Mouse (Mus musculus) liver, postnatal 0 days (tissue): ENCODE results near the gene Aox3. TPM values are rescaled to one million over a fixed set of nuclear protein-coding genes. Genes with fewer than 3 reads are reported as not detected.
A peak's percentile ranks its signal among the peaks of the same experiment; 100 is the strongest.

Experiments
- ATAC-seq: fragments of 200-750 bp; cut with Nextera tagmentation; 2 replicates; pipeline ENCODE4 v1.8.0; 2017; ENCODE audit warnings: mild to moderate bottlenecking, moderate library complexity
- DNase-seq: peaks from one replicate; pipeline ENCODE4 v3.0.0-alpha.2; 2016
- H3K27ac ChIP-seq: fragments of 300-500 bp; sonication (generic); 2 replicates; pipeline ENCODE4 v1.5.1; 2014; ENCODE audit warnings: antibody characterized with exemption, moderate library complexity, mild to moderate bottlenecking, low read depth
- H3K27me3 ChIP-seq: fragments of 300-500 bp; sonication (generic); 2 replicates; pipeline ENCODE4 v1.6.1; 2014; ENCODE audit warnings: low read length, control low read depth, mixed read lengths; ENCODE audit not compliant: insufficient read depth
- H3K36me3 ChIP-seq: fragments of 300-500 bp; sonication (generic); replicated peaks from 2 replicates; pipeline ENCODE4 v1.6.1; 2014; ENCODE audit warnings: mild to moderate bottlenecking, control low read depth, low read length, moderate library complexity, mixed read lengths; ENCODE audit not compliant: insufficient read depth
- H3K4me1 ChIP-seq: fragments of 300-500 bp; sonication (generic); 2 replicates; pipeline ENCODE4 v1.6.1; 2014; ENCODE audit warnings: antibody characterized with exemption, mild to moderate bottlenecking, control low read depth; ENCODE audit not compliant: insufficient read depth
- H3K4me2 ChIP-seq: fragments of 300-500 bp; sonication (generic); 2 replicates; pipeline ENCODE4 v1.6.1; 2014; ENCODE audit warnings: low read depth, mild to moderate bottlenecking, low read length, moderate library complexity, mixed read lengths
- H3K4me3 ChIP-seq: fragments of 300-500 bp; sonication (generic); 2 replicates; pipeline ENCODE4 v1.5.1; 2014; ENCODE audit warnings: low read depth, low read length
- H3K9ac ChIP-seq: fragments of 300-500 bp; sonication (generic); replicated peaks from 2 replicates; pipeline ENCODE4 v1.6.1; 2014; ENCODE audit warnings: mild to moderate bottlenecking, moderate library complexity
- H3K9me3 ChIP-seq: fragments of 300-500 bp; sonication (generic); 2 replicates; pipeline ENCODE4 v1.6.1; 2016; ENCODE audit warnings: mild to moderate bottlenecking, control low read depth, low read length, mixed read lengths
- CTCF ChIP-seq: sonication (generic); IDR thresholded peaks from 2 replicates; pipeline ENCODE4 v1.5.1; 2016; ENCODE audit warnings: antibody characterized with exemption, low read depth
- EP300 ChIP-seq: IDR thresholded peaks from 2 replicates; pipeline ENCODE4 v1.6.1; 2016; ENCODE audit warnings: antibody characterized with exemption, low read depth, mild to moderate bottlenecking
- WGBS: fragments of 180-500 bp; shearing (Covaris S2); extraction: QIAGEN DNeasy Blood & Tissue Kit; methylation state at CpG from one replicate; pipeline ENCODE4 v1.1.7; 2014; ENCODE audit not compliant: insufficient replicate concordance; 5-methylcytosine and 5-hydroxymethylcytosine counted together
- polyA plus RNA-seq: library from polyadenylated mRNA; unstranded; fragments of >200 nt; fragmentation: Nextera tagmentation; extraction: Ambion mirVana; gene quantifications from 2 replicates; pipeline ENCODE4 v1.2.1, GENCODE M21; 2015

Aox3 gene
- polyA plus RNA-seq, 1 experiment from 2014 or later: 16.9 TPM

GRCm38 (mm10) chr1:58235405-58235804 lies 122.5 kb downstream of the Aox3 start:
- no peak for DNase-seq
- Histone ChIP-seq H3K9me3 (no peaks in the 10 kb centered on the region), H3K4me3 (no peak overlapping the region), H3K4me1 (peaks cover 3% of the 10 kb centered on the region; the same call in 1 of the 2 replicates), H3K4me2 (no peak overlapping the region), H3K27ac (no peak overlapping the region), H3K9ac (no peak overlapping the region), H3K27me3 (no peaks in the 10 kb centered on the region), H3K36me3 (no peaks in the 10 kb centered on the region)
- no peak for ATAC-seq
- WGBS: 50% methylated on average over 5 of the region's 5 CpGs
- TF ChIP-seq EP300 (no peak), CTCF (peak; percentile 17; the same call in 1 of the 2 replicates)

- H3K27me3 ChIP-seq: no peaks in the 10 kb centered on the region
- 0 out of 2 replicates have a peak overlapping the region, but pooled peaks have one; percentile 16 for H3K27ac ChIP-seq
- no peak overlapping the region for H3K4me3 ChIP-seq
- H3K9ac ChIP-seq: no peak overlapping the region
- DNase-seq (peak; percentile 27), ATAC-seq (0 out of 2 replicates have a peak, but pooled peaks have one; percentile 25)
- H3K4me2 ChIP-seq: no peak overlapping the region
- peaks cover 3% of the 10 kb centered on the region; the same call in 1 of the 2 replicates for H3K4me1 ChIP-seq
- H3K9me3 ChIP-seq: no peaks in the 10 kb centered on the region
- no peaks in the 10 kb centered on the region for H3K36me3 ChIP-seq
- TF ChIP-seq EP300: no peak
- no peak for TF ChIP-seq CTCF
- 61% methylated on average over 4 of the region's 4 CpGs for WGBS
These were observed 124.8 kb downstream of the Aox3 start for GRCm38 (mm10) chr1:58237527-58238299.

- Histone ChIP-seq H3K36me3 (no peaks in the 10 kb centered on the region), H3K27me3 (no peaks in the 10 kb centered on the region), H3K9me3 (no peaks in the 10 kb centered on the region), H3K9ac (no peak overlapping the region), H3K4me1 (peaks cover 3% of the 10 kb centered on the region; the same call in 1 of the 2 replicates), H3K4me3 (no peak overlapping the region), H3K4me2 (no peak overlapping the region), H3K27ac (0 out of 2 replicates have a peak overlapping the region, but pooled peaks have one; percentile 16)
- 77% methylated on average over 5 of the region's 5 CpGs for WGBS
- ATAC-seq (no peak), DNase-seq (no peak)
- TF ChIP-seq EP300 (no peak), CTCF (no peak)
These were observed 125.5 kb downstream of the Aox3 start for GRCm38 (mm10) chr1:58238440-58238839.

GRCm38 (mm10) chr1:58238961-58239360 lies 126.0 kb downstream of the Aox3 start:
- Histone ChIP-seq H3K27me3 (no peaks in the 10 kb centered on the region), H3K27ac (no peak overlapping the region), H3K4me3 (no peak overlapping the region), H3K9me3 (no peaks in the 10 kb centered on the region), H3K36me3 (no peaks in the 10 kb centered on the region), H3K9ac (no peak overlapping the region), H3K4me1 (peaks cover 3% of the 10 kb centered on the region; the same call in 1 of the 2 replicates), H3K4me2 (no peak overlapping the region)
- TF ChIP-seq EP300 (no peak), CTCF (no peak)
- no peak for DNase-seq
- ATAC-seq: no peak
- 82% methylated on average over 9 of the region's 9 CpGs for WGBS

- no peak overlapping the region for H3K27ac ChIP-seq
- H3K36me3 ChIP-seq: no peaks in the 10 kb centered on the region
- ATAC-seq: no peak
These were observed 127.4 kb downstream of the Aox3 start for GRCm38 (mm10) chr1:58240347-58240746.

GRCm38 (mm10) chr1:58244487-58244886 lies 131.6 kb downstream of the Aox3 start:
- no peaks in the 10 kb centered on the region for H3K9me3 ChIP-seq
- no peaks in the 10 kb centered on the region for H3K27me3 ChIP-seq
- no peak overlapping the region for H3K27ac ChIP-seq
- no peak overlapping the region for H3K9ac ChIP-seq
- ATAC-seq: no peak
- no peaks in the 10 kb centered on the region for H3K36me3 ChIP-seq
- WGBS: 46% methylated on average over 3 of the region's 3 CpGs
- H3K4me2 ChIP-seq: no peak overlapping the region
- no peaks in the 10 kb centered on the region for H3K4me1 ChIP-seq
- H3K4me3 ChIP-seq: no peak overlapping the region
- TF ChIP-seq EP300: no peak
- no peak for TF ChIP-seq CTCF
- DNase-seq: no peak

More at GRCm38 (mm10) chr1:58240347-58240746, 127.4 kb downstream of the Aox3 start:
- Histone ChIP-seq H3K4me1 (peaks cover 3% of the 10 kb centered on the region; the same call in 1 of the 2 replicates), H3K9ac (no peak overlapping the region), H3K4me2 (no peak overlapping the region), H3K27me3 (no peaks in the 10 kb centered on the region), H3K9me3 (no peaks in the 10 kb centered on the region), H3K4me3 (no peak overlapping the region)
- 66% methylated on average over 6 of the region's 6 CpGs for WGBS
- TF ChIP-seq CTCF (peak; percentile 14; the same call in 1 of the 2 replicates), EP300 (no peak)
- DNase-seq: no peak
